Mouse (Mus musculus): Measurements from ENCODE around the gene Epha1. TPM values are rescaled to one million over a fixed set of nuclear protein-coding genes. Genes with fewer than 3 reads are reported as not detected.

Epha1 gene
- total RNA-seq, 2 experiments from 2014 or later = 0.13 to 0.20 TPM

DNA sequence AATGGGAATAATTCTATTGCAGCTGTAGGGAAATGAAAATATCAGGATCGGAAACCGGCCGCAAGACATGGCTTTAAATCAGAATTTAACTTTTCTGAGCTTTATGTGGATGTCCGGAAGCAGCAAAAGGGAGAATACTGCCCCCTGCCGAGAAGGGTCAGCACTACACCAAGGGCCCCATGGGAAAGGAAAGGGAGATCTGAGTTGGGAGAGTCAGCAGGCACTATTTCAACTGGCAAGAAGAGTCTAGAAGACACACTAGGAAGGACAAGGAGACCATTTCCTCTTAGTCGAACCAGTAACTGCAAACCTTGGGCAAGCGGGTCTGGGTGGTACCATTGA is 47.8 kb downstream of the Epha1 start:
- peak; percentile 83 to 92 for DNase-seq (ENCODE audit: low spot score in 2 of 2)

DNA sequence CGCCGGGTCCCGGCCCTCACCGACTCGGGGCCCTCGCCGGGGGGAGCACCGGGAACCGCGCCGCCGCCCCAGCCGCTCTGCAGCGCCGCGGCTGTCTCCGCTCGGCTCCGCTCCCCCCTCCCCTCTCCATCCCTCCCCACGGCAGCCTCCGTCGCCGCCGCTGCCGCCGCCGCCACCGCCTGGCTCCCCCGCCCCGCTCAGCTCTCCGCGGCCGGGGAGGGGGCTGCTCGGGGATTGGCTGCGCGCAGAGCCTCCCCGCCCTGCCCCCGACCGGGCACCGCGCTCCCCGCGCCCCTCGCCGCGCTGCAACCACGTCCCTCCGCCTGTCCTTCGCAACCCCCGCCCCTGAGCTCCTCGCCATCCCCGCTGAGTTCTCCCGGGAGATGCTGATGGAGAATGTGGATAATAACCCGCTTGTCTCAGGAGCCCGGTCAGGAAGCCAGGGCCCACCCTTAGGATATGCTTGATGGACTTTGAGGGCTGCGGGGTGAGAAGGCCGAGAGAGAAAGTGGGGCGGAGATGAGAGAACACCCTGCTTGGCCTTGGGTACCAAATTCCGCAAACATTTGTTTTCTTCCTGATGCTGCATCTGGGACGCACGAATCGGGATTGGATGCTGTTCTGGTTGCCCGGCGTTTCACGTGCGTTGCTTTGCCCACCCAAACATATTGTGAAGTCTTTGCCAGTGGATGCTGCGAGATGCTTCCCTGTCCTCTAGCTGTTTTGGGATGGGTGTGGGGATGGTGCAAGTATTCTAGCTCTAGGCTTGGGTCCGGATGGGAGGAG is 48.4 kb downstream of the Epha1 start, which contains the start of gene Fam131b:
Fam131b (minus strand) TSS at position 162 of the 786 bp plus-strand sequence.
- peak; percentile 71 to 77 for DNase-seq (ENCODE audit: low spot score in 2 of 2)

DNA sequence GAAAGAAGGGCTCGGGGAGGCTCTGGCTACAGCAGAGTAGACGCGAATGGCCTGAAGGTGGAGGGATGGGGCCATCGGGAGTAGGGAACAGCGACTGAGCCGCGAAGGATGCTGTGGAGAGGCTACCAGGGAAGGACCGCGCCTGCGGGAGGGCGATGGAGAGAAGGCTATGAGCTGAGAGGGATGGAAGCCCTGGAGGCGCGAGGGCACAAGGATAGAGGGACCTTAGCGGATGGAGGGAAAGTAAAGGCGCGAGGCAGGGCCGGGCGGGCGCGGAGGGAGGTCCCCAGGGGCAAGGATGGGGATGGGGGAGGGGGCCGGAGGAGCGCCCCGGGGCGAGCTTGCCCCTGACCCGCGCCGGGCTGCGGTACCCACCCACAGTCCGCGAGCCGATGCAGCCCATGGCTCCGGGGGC is 49.0 kb downstream of the Epha1 start:
- DNase-seq (ENCODE audit: low spot score in 2 of 2) = peak; percentile 26 to 48

DNA sequence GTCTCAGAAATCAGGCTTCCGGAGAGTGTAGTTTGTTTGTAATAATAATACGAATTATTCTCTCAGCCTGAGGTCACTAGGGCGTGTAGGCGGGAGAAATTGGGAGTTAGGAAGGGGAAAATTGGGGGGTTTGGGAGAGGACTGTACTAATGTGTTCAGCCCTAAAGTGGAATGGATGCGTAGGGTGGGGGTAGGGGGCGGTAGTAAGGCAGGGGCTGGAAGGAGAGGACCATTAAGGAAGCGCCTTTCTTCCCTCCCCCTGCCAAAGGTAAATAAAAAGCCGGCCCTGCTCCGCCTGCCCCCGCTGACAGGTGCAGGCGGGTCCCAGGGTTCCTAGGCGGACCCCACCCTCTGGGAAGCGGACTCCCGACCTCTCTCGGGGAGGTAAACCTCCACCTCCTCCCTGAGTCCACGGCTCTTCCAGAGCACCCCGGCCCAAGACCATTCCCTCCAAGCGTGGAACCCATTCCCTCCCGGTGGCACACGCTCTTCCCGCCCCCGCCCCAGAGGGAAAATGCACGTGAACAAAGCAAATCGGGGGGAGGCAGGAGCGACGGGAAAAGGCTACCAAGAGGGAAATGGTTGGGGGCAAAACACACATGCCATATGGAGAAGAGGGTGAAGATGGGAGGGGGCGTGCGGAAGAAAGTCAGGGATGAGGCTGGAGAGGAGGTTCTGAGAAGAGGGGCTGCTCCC is 49.5 kb downstream of the Epha1 start:
- DNase-seq (ENCODE audit: low spot score in 2 of 2) = no peak

DNA sequence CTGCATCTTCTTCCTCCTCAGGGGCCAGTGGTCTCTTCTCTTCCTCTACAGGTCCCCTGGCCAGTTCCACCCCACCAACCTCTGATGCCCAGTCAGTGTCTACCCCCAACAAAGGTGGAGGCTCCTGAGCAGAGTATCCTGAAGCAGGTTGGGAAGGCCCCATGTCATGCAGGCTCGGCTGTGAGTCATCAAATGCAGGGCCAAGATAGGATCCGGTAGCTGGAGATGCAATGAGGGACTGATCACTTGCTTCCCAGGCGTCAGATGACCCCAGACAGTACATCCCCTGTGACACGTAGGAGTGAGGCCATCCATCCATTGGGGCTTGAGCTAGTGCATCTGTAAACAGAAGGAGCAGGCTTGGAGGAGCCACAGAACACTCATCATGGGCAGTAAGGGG is 54.8 kb downstream of the Epha1 start:
- DNase-seq (ENCODE audit: low spot score in 2 of 2) = no peak

DNA sequence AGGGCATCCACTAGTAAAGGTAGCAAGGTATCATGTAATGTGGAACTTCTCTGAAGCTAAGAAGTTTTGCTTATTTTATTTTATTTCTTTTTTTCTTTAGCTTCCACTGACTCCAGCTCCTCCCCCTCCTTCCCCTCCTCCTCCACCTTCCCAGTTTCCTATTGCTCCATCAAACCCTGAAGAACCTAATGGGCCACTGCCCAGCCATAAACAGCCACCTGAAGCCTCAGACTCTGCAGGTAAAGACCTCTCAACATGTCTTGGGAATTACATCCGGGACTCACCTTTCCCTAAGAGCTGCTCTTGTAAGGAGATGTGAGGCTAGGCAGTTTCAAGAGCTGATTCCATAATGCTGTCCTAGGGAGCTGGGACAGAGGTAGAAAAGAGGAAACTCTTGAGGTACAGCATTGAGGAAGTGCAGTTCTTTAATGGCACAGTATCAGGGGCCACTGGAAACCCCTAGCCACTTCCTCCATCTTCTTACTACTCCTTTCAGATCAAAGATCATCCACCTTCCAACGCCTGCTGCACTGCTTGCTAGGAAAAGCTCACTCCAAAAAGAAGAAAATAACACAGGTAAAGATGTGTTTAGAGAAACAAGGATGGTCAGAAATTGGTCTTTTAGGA is 62.5 kb downstream of the Epha1 start:
- no peak for DNase-seq (ENCODE audit: low spot score in 2 of 2)

DNA sequence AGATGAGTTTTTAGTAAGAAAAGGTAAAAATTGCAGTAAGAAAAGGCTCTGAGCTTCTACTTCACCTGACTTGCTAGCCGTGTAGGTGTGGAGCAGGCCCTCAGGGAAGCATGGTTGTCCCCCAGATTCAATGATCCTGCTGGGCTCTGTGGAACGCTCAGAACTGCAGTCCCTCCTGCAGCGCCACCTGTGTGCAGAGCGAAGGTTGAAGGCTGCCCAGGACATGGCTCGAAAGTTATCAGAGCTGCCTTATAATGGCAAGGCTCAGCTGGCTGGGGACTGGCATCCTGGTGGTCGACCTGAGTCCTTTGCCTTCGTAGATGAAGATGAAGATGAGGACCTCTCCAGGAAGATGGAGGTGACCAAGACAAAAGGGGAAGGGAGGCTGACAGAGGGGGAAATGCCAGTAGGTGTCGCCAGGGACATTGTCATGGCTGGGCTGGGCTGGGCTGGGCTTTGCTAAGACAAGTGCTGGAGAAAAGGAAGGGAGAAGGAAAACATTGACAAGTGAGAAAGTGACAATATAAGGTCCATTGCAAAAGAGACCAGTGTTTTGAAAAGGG is 63.2 kb downstream of the Epha1 start:
- no peak for DNase-seq (ENCODE audit: low spot score in 2 of 2)

Other genes with a start within 250 kb of the Epha1 start
- gene Tas2r139, start 232.3 kb downstream of the Epha1 start, total RNA-seq (2021) = not detected
- gene Tas2r144, start 157.9 kb downstream of the Epha1 start, total RNA-seq (2021) = not detected
- 10 to 100 TPM; 10.3 to 13.3 TPM for gene Gstk1, start 127.3 kb downstream of the Epha1 start, total RNA-seq (2021)
- not detected for gene Tmem139, start 111.3 kb downstream of the Epha1 start, total RNA-seq (2021)
- gene Casp2, start 108.3 kb downstream of the Epha1 start, total RNA-seq (2021) = 10 to 100 TPM; 17.4 to 24.0 TPM
- 1 to 10 TPM; 2.8 to 3.6 TPM for gene Clcn1, start 86.6 kb downstream of the Epha1 start, total RNA-seq (2021)
- 10 to 100 TPM; 80.2 to 82.8 TPM for gene Fam131b, start 48.6 kb downstream of the Epha1 start, total RNA-seq (2021)
- gene Zyx, start 23.6 kb downstream of the Epha1 start, total RNA-seq (2021) = 10 to 100 TPM; 39.5 to 40.3 TPM
- gene Tas2r143, start 27.0 kb upstream of the Epha1 start, total RNA-seq (2021) = not detected
- not detected for gene Tas2r135, start 32.2 kb upstream of the Epha1 start, total RNA-seq (2021)
- not detected for gene Tas2r126, start 61.3 kb upstream of the Epha1 start, total RNA-seq (2021)
- gene Olfr458, start 91.9 kb upstream of the Epha1 start, total RNA-seq (2021) = not detected
- not detected for gene Olfr457, start 103.1 kb upstream of the Epha1 start, total RNA-seq (2021)
- gene Olfr456, start 113.9 kb upstream of the Epha1 start, total RNA-seq (2021) = not detected
- gene Olfr455, start 174.3 kb upstream of the Epha1 start, total RNA-seq (2021) = not detected
- gene Tcaf3, start 224.4 kb upstream of the Epha1 start, total RNA-seq (2021) = not detected